Mouse (Mus musculus) limb, embryonic 12.5 days (tissue): ENCODE results near the gene Trim30b. TPM values are rescaled to one million over a fixed set of nuclear protein-coding genes. Genes with fewer than 3 reads are reported as not detected.
"Not testable (repeated sequence)": the region's sequence is repeated elsewhere in the genome, so short reads cannot be mapped to it uniquely, and the experiment has no call there.

Experiments used
- ATAC-seq: fragments of 200-750 bp; cut with Nextera tagmentation; 2 replicates; pipeline ENCODE4 v1.8.0; 2017; ENCODE audit warnings: low read depth, moderate TSS enrichment; ENCODE audit not compliant: insufficient number of reproducible peaks, insufficient read depth, low FRiP score, low TSS enrichment
- H3K27ac ChIP-seq: fragments of 300-500 bp; sonication (generic); 2 replicates; pipeline ENCODE4 v1.5.1; 2016; ENCODE audit warnings: mild to moderate bottlenecking, moderate library complexity
- H3K27me3 ChIP-seq: fragments of 300-500 bp; sonication (generic); 2 replicates; pipeline ENCODE4 v1.6.1; 2016; ENCODE audit warnings: mild to moderate bottlenecking, moderate library complexity
- H3K36me3 ChIP-seq: fragments of 300-500 bp; sonication (generic); 2 replicates; pipeline ENCODE4 v1.6.1; 2016; ENCODE audit warnings: mild to moderate bottlenecking, moderate library complexity
- H3K4me1 ChIP-seq: fragments of 300-500 bp; sonication (generic); replicated peaks from 2 replicates; pipeline ENCODE4 v1.6.1; 2016
- H3K4me2 ChIP-seq: fragments of 300-500 bp; sonication (generic); 2 replicates; pipeline ENCODE4 v1.6.1; 2016; ENCODE audit warnings: mild to moderate bottlenecking, moderate library complexity
- H3K4me3 ChIP-seq: fragments of 300-500 bp; sonication (generic); replicated peaks from 2 replicates; pipeline ENCODE4 v1.5.1; 2016; ENCODE audit warnings: mild to moderate bottlenecking
- H3K9ac ChIP-seq: fragments of 300-500 bp; sonication (generic); replicated peaks from 2 replicates; pipeline ENCODE4 v1.6.1; 2016; ENCODE audit warnings: mild to moderate bottlenecking, moderate library complexity
- H3K9me3 ChIP-seq: fragments of 300-500 bp; sonication (generic); 2 replicates; pipeline ENCODE4 v1.6.1; 2016; ENCODE audit warnings: mild to moderate bottlenecking, moderate library complexity
- WGBS: fragments of 180-500 bp; shearing (Covaris S2); methylation state at CpG from one replicate; pipeline ENCODE4 v1.1.7; 2016; 5-methylcytosine and 5-hydroxymethylcytosine counted together
- polyA plus RNA-seq: library from polyadenylated mRNA; unstranded; fragments of >200 nt; fragmentation: Nextera tagmentation; extraction: Ambion mirVana; gene quantifications from 2 replicates; pipeline ENCODE4 v1.2.1, GENCODE M21; 2016

Trim30b gene
- polyA plus RNA-seq, 1 experiment from 2014 or later = not detected

DNA sequence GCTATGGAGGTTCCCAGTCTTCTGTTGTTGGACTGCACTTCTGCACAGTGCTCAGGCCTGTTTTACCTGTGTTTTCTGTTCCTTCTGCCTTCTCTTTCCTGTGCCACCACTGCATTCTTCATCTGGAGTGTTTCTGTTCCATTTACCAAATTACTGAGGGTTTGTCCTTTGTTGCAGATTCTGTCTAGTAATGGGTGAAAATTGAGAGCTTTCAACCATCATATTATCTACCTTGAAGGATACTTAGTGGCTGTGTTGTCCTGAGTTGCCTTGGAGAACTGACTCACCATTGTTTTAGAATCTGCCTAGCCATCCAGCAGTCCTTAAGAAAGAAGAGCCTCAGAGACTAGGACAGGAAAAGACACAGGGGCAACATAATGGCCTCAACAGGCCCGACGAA lies 40.5 kb downstream of the Trim30b start, which contains the start of gene Trim34b:
Trim34b (plus strand) TSS at position 301 of the 400 bp plus-strand sequence.
- H3K27me3 ChIP-seq, H3K9ac ChIP-seq, H3K27ac ChIP-seq, ATAC-seq, H3K4me2 ChIP-seq, H3K4me3 ChIP-seq, H3K36me3 ChIP-seq, H3K9me3 ChIP-seq, H3K4me1 ChIP-seq: not testable (repeated sequence)
- WGBS = 90% methylated on average over 2 of the region's 2 CpGs

DNA sequence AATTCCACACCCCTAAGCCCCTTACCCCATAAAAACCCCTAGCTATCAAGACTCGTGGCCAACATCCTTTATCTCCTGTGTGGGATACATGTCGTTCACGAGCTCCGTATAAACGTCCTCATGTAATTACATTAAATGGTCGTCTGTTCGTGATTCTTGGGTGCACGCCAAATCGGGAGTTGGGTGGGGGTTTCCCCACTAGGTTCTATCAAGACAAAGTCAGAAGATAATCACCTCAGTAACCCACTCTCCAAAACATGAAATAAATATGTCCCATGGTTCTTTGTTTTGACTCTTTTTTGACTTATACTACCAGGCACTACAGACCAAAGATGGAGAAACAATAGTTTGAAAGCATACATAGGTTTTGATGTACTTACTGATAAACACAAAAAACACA lies 47.7 kb downstream of the Trim30b start:
- ATAC-seq = no peak
- 83% methylated on average over 9 of the region's 9 CpGs for WGBS
- Histone ChIP-seq H3K4me1 (no peaks in the 10 kb centered on the region), H3K27me3 (no peaks in the 10 kb centered on the region), H3K27ac (no peak overlapping the region), H3K4me2 (no peak overlapping the region), H3K9me3 (no peaks in the 10 kb centered on the region), H3K9ac (no peak overlapping the region), H3K36me3 (no peaks in the 10 kb centered on the region), H3K4me3 (no peak overlapping the region)

DNA sequence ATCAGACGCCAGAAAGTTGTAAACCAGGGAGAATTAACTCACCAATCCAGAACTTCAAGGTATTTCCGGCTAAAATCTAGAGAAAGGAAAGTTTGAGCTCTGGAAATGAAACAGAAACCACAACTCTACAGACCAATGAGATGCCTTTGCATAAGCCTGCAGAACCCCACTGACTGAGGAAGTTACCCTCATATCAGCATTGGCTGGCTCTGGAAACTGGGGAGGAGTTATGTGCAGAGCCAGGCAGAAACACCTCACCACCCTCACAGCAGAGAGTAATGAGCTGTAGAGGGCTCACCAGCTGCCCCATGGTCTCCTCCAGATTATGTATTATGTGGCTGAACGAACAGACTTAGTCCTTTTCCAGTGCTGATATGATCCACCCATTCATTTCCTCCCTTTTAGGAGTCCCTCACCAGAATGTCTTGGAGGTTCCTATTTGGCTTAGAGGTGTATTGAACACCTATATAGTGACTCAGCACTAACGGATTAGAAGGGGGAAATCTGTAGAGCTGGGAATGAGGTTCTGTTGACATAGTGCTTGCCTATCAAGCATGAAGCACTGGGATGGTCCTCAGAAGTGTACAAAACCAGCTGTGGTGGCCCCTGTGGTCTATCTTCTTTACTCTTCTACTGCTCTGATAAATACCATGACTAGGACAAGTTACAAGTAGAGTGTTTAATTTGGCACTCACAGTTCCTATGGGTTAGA lies 54.2 kb downstream of the Trim30b start, which contains the start of gene Trim12a:
Trim12a (minus strand) TSS at position 98 of the 712 bp plus-strand sequence.
- not testable (repeated sequence) for H3K9ac ChIP-seq

DNA sequence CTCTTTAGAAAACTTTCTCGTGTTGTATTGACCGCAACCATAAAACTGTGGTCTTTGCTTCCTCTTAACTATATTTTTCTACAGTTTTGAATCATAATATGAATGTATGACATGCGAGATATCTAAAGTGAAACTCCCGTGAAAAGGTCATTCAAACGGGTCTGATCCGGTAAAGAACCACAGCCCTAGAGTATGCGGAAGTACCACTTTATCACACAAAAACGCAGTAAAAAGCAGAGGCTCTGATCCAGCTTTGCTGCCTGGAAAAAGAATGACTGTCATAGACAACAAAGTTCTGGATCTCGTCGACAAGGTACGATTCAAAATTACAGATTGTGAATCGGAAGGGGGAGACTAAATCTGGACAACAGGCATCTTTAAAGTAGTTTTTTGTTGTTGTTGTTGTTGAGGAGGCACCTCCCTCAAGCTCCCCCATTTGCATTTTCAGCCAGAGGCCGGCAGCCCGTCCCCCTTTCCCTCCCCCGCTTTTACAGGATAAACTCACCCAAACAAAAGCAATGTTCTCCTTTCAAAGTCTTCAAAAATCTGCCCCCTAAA lies 54.8 kb downstream of the Trim30b start:
- H3K9ac ChIP-seq = no peak overlapping the region; the same call in 1 of the 2 replicates
- 0 out of 2 replicates have a peak, but pooled peaks have one; percentile 52 for ATAC-seq
- no peaks in the 10 kb centered on the region for H3K27me3 ChIP-seq
- H3K9me3 ChIP-seq = no peaks in the 10 kb centered on the region
- WGBS = 12% methylated on average over 15 of the region's 15 CpGs
- H3K4me1 ChIP-seq = no peaks in the 10 kb centered on the region
- H3K4me2 ChIP-seq = peak overlapping the region; percentile 47
- H3K36me3 ChIP-seq = no peaks in the 10 kb centered on the region
- no peak overlapping the region for H3K27ac ChIP-seq
- H3K4me3 ChIP-seq = peak overlapping the region; percentile 39

More for the DNA sequence above, 54.2 kb downstream of the Trim30b start, which contains the start of gene Trim12a:
- H3K36me3 ChIP-seq, H3K4me1 ChIP-seq, H3K27me3 ChIP-seq, H3K27ac ChIP-seq, H3K9me3 ChIP-seq: not testable (repeated sequence)
- H3K4me3 ChIP-seq = peak within 1 kb of the TSS; percentile 39
- H3K4me2 ChIP-seq = peak within 1 kb of the TSS; percentile 47
- WGBS = 21% methylated on average over 4 of the region's 4 CpGs
- peak; percentile 90 for ATAC-seq

Other genes starting within 250 kb of the Trim30b start
- not detected in 2 replicates for gene Ubqln5, start 240.1 kb downstream of the Trim30b start, polyA plus RNA-seq
- gene Olfr643, start 232.5 kb downstream of the Trim30b start, polyA plus RNA-seq = not detected in 2 replicates
- gene Ubqln3, start 226.6 kb downstream of the Trim30b start, polyA plus RNA-seq = not detected in 2 replicates
- not detected in 2 replicates for gene Ubqlnl, start 219.3 kb downstream of the Trim30b start, polyA plus RNA-seq
- gene Olfm5, start 205.1 kb downstream of the Trim30b start, polyA plus RNA-seq = not detected in 2 replicates
- gene Olfr648, start 186.5 kb downstream of the Trim30b start, polyA plus RNA-seq = 0.23 and 0.26 TPM in 2 replicates
- not detected in 2 replicates for gene Olfr649, start 173.9 kb downstream of the Trim30b start, polyA plus RNA-seq
- 2.2 and 2.8 TPM in 2 replicates for gene Trim6, start 151.1 kb downstream of the Trim30b start, polyA plus RNA-seq
- gene Trim34a, start 125.4 kb downstream of the Trim30b start, polyA plus RNA-seq = 0.93 and 1.4 TPM in 2 replicates
- gene Trim5, start 81.8 kb downstream of the Trim30b start, polyA plus RNA-seq = 0.08 and 0.09 TPM in 2 replicates
- 6.2 and 6.6 TPM in 2 replicates for gene Trim12a, start 54.4 kb downstream of the Trim30b start, polyA plus RNA-seq
- gene Trim34b, start 40.4 kb downstream of the Trim30b start, polyA plus RNA-seq = not detected in 2 replicates
- gene Trim12c, start 16.5 kb downstream of the Trim30b start, polyA plus RNA-seq = 2.4 and 2.5 TPM in 2 replicates
- gene Trim30c, start 31.0 kb upstream of the Trim30b start, polyA plus RNA-seq = not detected in 2 replicates
- 0.48 and 0.73 TPM in 2 replicates for gene Trim30a, start 95.3 kb upstream of the Trim30b start, polyA plus RNA-seq
- gene Trim30d, start 138.0 kb upstream of the Trim30b start, polyA plus RNA-seq = 0.08 and 0.13 TPM in 2 replicates
- not detected in 2 replicates for gene Olfr651, start 180.2 kb upstream of the Trim30b start, polyA plus RNA-seq
- not detected in 2 replicates for gene Olfr652, start 191.0 kb upstream of the Trim30b start, polyA plus RNA-seq
- gene Olfr653, start 207.4 kb upstream of the Trim30b start, polyA plus RNA-seq = not detected in 2 replicates
- not detected in 2 replicates for gene Olfr654, start 217.1 kb upstream of the Trim30b start, polyA plus RNA-seq
- gene Olfr655, start 231.9 kb upstream of the Trim30b start, polyA plus RNA-seq = not detected in 2 replicates
- gene Olfr656, start 244.1 kb upstream of the Trim30b start, polyA plus RNA-seq = not detected in 2 replicates